Mouse (Mus musculus) stomach, postnatal 0 days (tissue): ENCODE results near the gene Ppp2r2c. TPM values are rescaled to one million over a fixed set of nuclear protein-coding genes. Genes with fewer than 3 reads are reported as not detected.

Experiments
- ATAC-seq: fragments of 200-750 bp; cut with Nextera tagmentation; 2 replicates; pipeline ENCODE4 v1.8.0; 2017; ENCODE audit not compliant: low FRiP score, low TSS enrichment
- DNase-seq: peaks from one replicate; pipeline ENCODE4 v3.0.0-alpha.2; 2016; ENCODE audit warnings: low spot score
- H3K27ac ChIP-seq: fragments of 300-500 bp; sonication (generic); replicated peaks from 2 replicates; pipeline ENCODE4 v1.5.1; 2014; ENCODE audit warnings: mild to moderate bottlenecking, control low read depth
- H3K27me3 ChIP-seq: fragments of 300-500 bp; sonication (generic); 2 replicates; pipeline ENCODE4 v1.6.1; 2014; ENCODE audit warnings: low read length; ENCODE audit not compliant: control insufficient read depth, insufficient read depth
- H3K36me3 ChIP-seq: fragments of 300-500 bp; sonication (generic); 2 replicates; pipeline ENCODE4 v1.6.1; 2014; ENCODE audit warnings: low read length, mixed read lengths; ENCODE audit not compliant: control insufficient read depth, insufficient read depth
- H3K4me1 ChIP-seq: fragments of 300-500 bp; sonication (generic); replicated peaks from 2 replicates; pipeline ENCODE4 v1.6.1; 2014; ENCODE audit warnings: antibody characterized with exemption; ENCODE audit not compliant: control insufficient read depth, insufficient read depth
- H3K4me2 ChIP-seq: fragments of 300-500 bp; sonication (generic); replicated peaks from 2 replicates; pipeline ENCODE4 v1.6.1; 2014; ENCODE audit warnings: low read depth, mild to moderate bottlenecking, control low read depth, moderate library complexity
- H3K4me3 ChIP-seq: fragments of 300-500 bp; sonication (generic); 2 replicates; pipeline ENCODE4 v1.5.1; 2014; ENCODE audit warnings: low read depth, low read length, control low read depth
- H3K9ac ChIP-seq: fragments of 300-500 bp; sonication (generic); 2 replicates; pipeline ENCODE4 v1.6.1; 2014; ENCODE audit warnings: mild to moderate bottlenecking, low read length, control low read depth, mixed read lengths
- H3K9me3 ChIP-seq: fragments of 300-500 bp; sonication (generic); 2 replicates; pipeline ENCODE4 v1.6.1; 2016; ENCODE audit warnings: low read length; ENCODE audit not compliant: control insufficient read depth
- CTCF ChIP-seq: IDR thresholded peaks from 2 replicates; pipeline ENCODE4 v1.5.1; 2016; ENCODE audit warnings: antibody characterized with exemption, low read depth, mild to moderate bottlenecking, moderate library complexity
- EP300 ChIP-seq: optimal IDR thresholded peaks from 2 replicates; pipeline ENCODE3; 2016; ENCODE audit warnings: antibody characterized with exemption
- WGBS: fragments of 180-500 bp; shearing (Covaris S2); extraction: QIAGEN DNeasy Blood & Tissue Kit; methylation state at CpG from one replicate; pipeline ENCODE4 v1.1.7; 2014; 5-methylcytosine and 5-hydroxymethylcytosine counted together
- polyA plus RNA-seq: library from polyadenylated mRNA; unstranded; fragments of >200 nt; fragmentation: Nextera tagmentation; extraction: Ambion mirVana; gene quantifications from 2 replicates; pipeline ENCODE4 v1.2.1, GENCODE M21; 2015

Ppp2r2c gene
- polyA plus RNA-seq, 1 experiment from 2014 or later, result 0.93 TPM

GRCm38 (mm10) chr5:36917245-36917644 is 48.9 kb downstream of the Ppp2r2c start:
- H3K4me2 ChIP-seq, result no peak overlapping the region
- no peaks in the 10 kb centered on the region for H3K4me1 ChIP-seq
- ATAC-seq, result no peak
- no peaks in the 10 kb centered on the region for H3K9me3 ChIP-seq
- H3K4me3 ChIP-seq, result no peak overlapping the region
- no peaks in the 10 kb centered on the region for H3K36me3 ChIP-seq
- H3K9ac ChIP-seq, result no peak overlapping the region
- no peak overlapping the region for H3K27ac ChIP-seq
- no peak for DNase-seq
- WGBS, result 75% methylated on average over 4 of the region's 4 CpGs
- no peak for TF ChIP-seq CTCF
- TF ChIP-seq EP300, result no peak
- H3K27me3 ChIP-seq, result no peaks in the 10 kb centered on the region

- Histone ChIP-seq H3K27ac (no peak overlapping the region), H3K4me3 (no peak overlapping the region), H3K9me3 (no peaks in the 10 kb centered on the region), H3K4me2 (no peak overlapping the region), H3K36me3 (no peaks in the 10 kb centered on the region), H3K9ac (no peak overlapping the region), H3K27me3 (no peaks in the 10 kb centered on the region), H3K4me1 (no peaks in the 10 kb centered on the region)
- DNase-seq (no peak), ATAC-seq (no peak)
- 82% methylated on average over 7 of the region's 7 CpGs for WGBS
- no peak for TF ChIP-seq CTCF
- no peak for TF ChIP-seq EP300
These were observed 49.7 kb downstream of the Ppp2r2c start for GRCm38 (mm10) chr5:36918016-36918415.

- no peaks in the 10 kb centered on the region for H3K4me1 ChIP-seq
- no peak overlapping the region for H3K27ac ChIP-seq
- H3K27me3 ChIP-seq, result no peaks in the 10 kb centered on the region
- TF ChIP-seq CTCF (peak; percentile 71), EP300 (no peak)
- H3K4me3 ChIP-seq, result no peak overlapping the region
- no peak overlapping the region for H3K4me2 ChIP-seq
- no peak overlapping the region for H3K9ac ChIP-seq
- H3K36me3 ChIP-seq, result no peaks in the 10 kb centered on the region
- DNase-seq, result no peak
- no peaks in the 10 kb centered on the region for H3K9me3 ChIP-seq
- WGBS, result 46% methylated on average over 1 of the region's 1 CpGs
- no peak for ATAC-seq
These were observed 51.8 kb downstream of the Ppp2r2c start for GRCm38 (mm10) chr5:36920072-36920471.

GRCm38 (mm10) chr5:36921871-36922270 is 53.6 kb downstream of the Ppp2r2c start:
- no peaks in the 10 kb centered on the region for H3K27me3 ChIP-seq
- H3K27ac ChIP-seq, result no peak overlapping the region
- H3K9me3 ChIP-seq, result no peaks in the 10 kb centered on the region
- ATAC-seq (no peak), DNase-seq (no peak)
- 80% methylated on average over 1 of the region's 1 CpGs for WGBS
- no peak overlapping the region for H3K9ac ChIP-seq
- H3K4me1 ChIP-seq, result no peaks in the 10 kb centered on the region
- no peak overlapping the region for H3K4me2 ChIP-seq
- no peak for TF ChIP-seq EP300
- no peak for TF ChIP-seq CTCF
- no peak overlapping the region for H3K4me3 ChIP-seq
- H3K36me3 ChIP-seq, result no peaks in the 10 kb centered on the region

GRCm38 (mm10) chr5:36922811-36923210 is 54.5 kb downstream of the Ppp2r2c start:
- TF ChIP-seq CTCF (no peak), EP300 (no peak)
- H3K9me3 ChIP-seq, result no peaks in the 10 kb centered on the region
- H3K36me3 ChIP-seq, result no peaks in the 10 kb centered on the region
- no peak overlapping the region for H3K4me2 ChIP-seq
- H3K27ac ChIP-seq, result no peak overlapping the region
- H3K9ac ChIP-seq, result no peak overlapping the region
- ATAC-seq (no peak), DNase-seq (no peak)
- H3K27me3 ChIP-seq, result no peaks in the 10 kb centered on the region
- 66% methylated on average over 10 of the region's 10 CpGs for WGBS
- no peaks in the 10 kb centered on the region for H3K4me1 ChIP-seq
- no peak overlapping the region for H3K4me3 ChIP-seq

GRCm38 (mm10) chr5:36923826-36924700 is 55.8 kb downstream of the Ppp2r2c start:
- Histone ChIP-seq H3K9me3 (no peaks in the 10 kb centered on the region), H3K27me3 (no peaks in the 10 kb centered on the region), H3K4me1 (no peaks in the 10 kb centered on the region), H3K36me3 (no peaks in the 10 kb centered on the region), H3K4me3 (no peak overlapping the region), H3K9ac (no peak overlapping the region), H3K27ac (no peak overlapping the region), H3K4me2 (no peak overlapping the region)
- DNase-seq, result no peak
- 31% methylated on average over 11 of the region's 11 CpGs for WGBS
- TF ChIP-seq EP300 (no peak), CTCF (no peak)
- ATAC-seq, result no peak
